In genomic region chr12:13196146-13196545, GRCm38 (mm10) we compare ENCODE assay signal across 26 mouse cellular contexts.
"Had no signal": no experiment of that assay in that cellular context is flagged by ENCODE, and none has a peak within 500 bp of the region (broad histone marks: within the 10 kb centered on the region; RNA-seq: fewer than 3 reads in every experiment).

No protein-coding gene starts in this region.

- H3K27ac ChIP-seq: gastrocnemius, adult 2 months; heart, adult 2 months; heart, embryonic 13.5 days; heart, embryonic 15.5 days; hindbrain, embryonic 13.5 days; hindbrain, embryonic 15.5 days; hindbrain, postnatal 0 days; kidney, embryonic 15.5 days; layer of hippocampus, adult 2 months; left cerebral cortex, adult 2 months; limb, embryonic 13.5 days; limb, embryonic 15.5 days; liver, embryonic 14.5 days had no signal

- H3K9ac ChIP-seq: heart, embryonic 13.5 days; heart, embryonic 15.5 days; hindbrain, embryonic 13.5 days; hindbrain, embryonic 15.5 days; kidney, embryonic 15.5 days; limb, embryonic 13.5 days; limb, embryonic 15.5 days; liver, embryonic 14.5 days had no signal

- H3K27me3 ChIP-seq: heart, embryonic 13.5 days; heart, embryonic 15.5 days; hindbrain, embryonic 13.5 days; hindbrain, embryonic 15.5 days; kidney, embryonic 15.5 days; limb, embryonic 15.5 days had no signal

- DNase-seq: gastrocnemius, adult 2 months; gastrocnemius, postnatal 10 days; gastrocnemius, postnatal 25 days; heart, adult 11 months; heart, adult 2 months; heart, postnatal 14 days; heart, postnatal 36 days; kidney, adult 11 months; kidney, adult 2 months; kidney, adult 9 months; kidney, postnatal 10 days; kidney, postnatal 25 days; kidney, postnatal 4 days had no signal

- H3K36me3 ChIP-seq: heart, embryonic 13.5 days; heart, embryonic 15.5 days; hindbrain, embryonic 13.5 days; hindbrain, embryonic 15.5 days; kidney, embryonic 15.5 days; limb, embryonic 13.5 days; limb, embryonic 15.5 days had no signal

- H3K4me2 ChIP-seq: heart, embryonic 11.5 days; heart, embryonic 13.5 days; heart, embryonic 15.5 days; hindbrain, embryonic 13.5 days; hindbrain, embryonic 15.5 days; kidney, embryonic 15.5 days; limb, embryonic 13.5 days; limb, embryonic 15.5 days had no signal

- H3K4me1 ChIP-seq: heart, embryonic 15.5 days; hindbrain, embryonic 13.5 days; hindbrain, embryonic 15.5 days; limb, embryonic 15.5 days had no signal

- H3K9me3 ChIP-seq: heart, embryonic 13.5 days; heart, embryonic 15.5 days; hindbrain, embryonic 13.5 days; hindbrain, embryonic 15.5 days; kidney, embryonic 15.5 days; limb, embryonic 13.5 days; limb, embryonic 15.5 days had no signal

- ATAC-seq: hindbrain, postnatal 0 days; intestine, embryonic 16.5 days had no signal

- H3K4me3 ChIP-seq: gastrocnemius, adult 2 months; heart, adult 2 months; heart, embryonic 13.5 days; heart, embryonic 15.5 days; hindbrain, embryonic 13.5 days; hindbrain, embryonic 15.5 days; kidney, embryonic 15.5 days; layer of hippocampus, adult 2 months; left cerebral cortex, adult 2 months; limb, embryonic 13.5 days; limb, embryonic 15.5 days had no signal
